Mouse (Mus musculus) erythroid progenitor cell, adult 5-6 weeks (primary cell): ENCODE results near the gene Cfap46. TPM values are rescaled to one million over a fixed set of nuclear protein-coding genes. Genes with fewer than 3 reads are reported as not detected.

Experiments
- ATAC-seq: replicated peaks from 2 replicates; pipeline ENCODE4 v1.8.0; 2016; ENCODE audit warnings: moderate number of reproducible peaks, mild to moderate bottlenecking, moderate TSS enrichment, inconsistent platforms; ENCODE audit not compliant: poor library complexity, low FRiP score, severe bottlenecking
- total RNA-seq, 2 experiments: library from RNA; stranded (forward) in 1 of 2; stranded (reverse) in 1 of 2; fragments of 150-400 nt in 1 of 2; fragments of 186-747, 209-891 nt in 1 of 2; gene quantifications; 2 replicates each; pipeline versions ENCODE4 v1.2.3 to v1.2.4; 2015 to 2017; ENCODE audit warnings: low replicate concordance in 2 of 2

Cfap46 gene
- total RNA-seq, 2 experiments from 2014 or later: not detected

GRCm38 (mm10) chr7:139582595-139582994 is 101.0 kb downstream of the Cfap46 start, which contains the start of gene Nkx6-2:
Gene Nkx6-2 (minus strand): TSS chr7:139582797.
- no peak for ATAC-seq

DNA sequence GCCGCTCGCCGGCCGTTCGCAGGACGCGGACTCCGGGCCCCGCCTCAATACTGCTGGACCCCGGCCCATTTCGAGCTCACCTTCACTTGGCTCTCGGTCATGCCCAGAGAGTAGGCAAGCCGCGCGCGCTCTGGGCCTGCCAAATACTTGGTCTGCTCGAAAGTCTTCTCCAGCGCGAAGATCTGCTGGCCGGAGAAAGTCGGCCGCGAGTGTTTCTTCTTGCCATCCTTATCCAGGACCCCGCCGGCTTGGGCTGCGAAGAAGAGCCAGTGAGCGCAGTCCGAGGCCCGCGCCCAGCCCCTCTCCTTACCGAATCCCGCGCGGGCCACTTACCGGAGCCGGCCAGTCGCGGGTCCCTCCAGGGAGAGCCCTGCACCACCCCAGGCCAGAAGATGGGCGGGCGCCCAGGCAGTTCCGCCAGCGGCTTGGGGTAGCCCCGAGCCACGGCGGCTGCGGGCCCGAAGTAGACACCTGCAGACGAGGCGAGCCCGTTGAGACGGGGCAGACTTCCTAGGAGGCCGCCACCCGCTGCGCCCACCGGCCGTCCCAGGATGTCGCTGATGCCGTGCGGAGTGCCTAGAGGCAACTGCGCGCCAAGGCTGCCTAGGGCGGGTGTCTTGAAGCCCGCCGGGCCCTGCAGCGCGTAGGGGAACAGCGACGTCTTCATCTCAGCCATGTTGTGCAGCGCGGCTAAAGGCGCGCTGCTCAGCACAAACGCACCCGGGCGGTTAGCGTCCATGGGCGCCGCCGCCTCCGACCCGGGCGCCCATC is 101.6 kb downstream of the Cfap46 start:
- ATAC-seq: no peak

DNA sequence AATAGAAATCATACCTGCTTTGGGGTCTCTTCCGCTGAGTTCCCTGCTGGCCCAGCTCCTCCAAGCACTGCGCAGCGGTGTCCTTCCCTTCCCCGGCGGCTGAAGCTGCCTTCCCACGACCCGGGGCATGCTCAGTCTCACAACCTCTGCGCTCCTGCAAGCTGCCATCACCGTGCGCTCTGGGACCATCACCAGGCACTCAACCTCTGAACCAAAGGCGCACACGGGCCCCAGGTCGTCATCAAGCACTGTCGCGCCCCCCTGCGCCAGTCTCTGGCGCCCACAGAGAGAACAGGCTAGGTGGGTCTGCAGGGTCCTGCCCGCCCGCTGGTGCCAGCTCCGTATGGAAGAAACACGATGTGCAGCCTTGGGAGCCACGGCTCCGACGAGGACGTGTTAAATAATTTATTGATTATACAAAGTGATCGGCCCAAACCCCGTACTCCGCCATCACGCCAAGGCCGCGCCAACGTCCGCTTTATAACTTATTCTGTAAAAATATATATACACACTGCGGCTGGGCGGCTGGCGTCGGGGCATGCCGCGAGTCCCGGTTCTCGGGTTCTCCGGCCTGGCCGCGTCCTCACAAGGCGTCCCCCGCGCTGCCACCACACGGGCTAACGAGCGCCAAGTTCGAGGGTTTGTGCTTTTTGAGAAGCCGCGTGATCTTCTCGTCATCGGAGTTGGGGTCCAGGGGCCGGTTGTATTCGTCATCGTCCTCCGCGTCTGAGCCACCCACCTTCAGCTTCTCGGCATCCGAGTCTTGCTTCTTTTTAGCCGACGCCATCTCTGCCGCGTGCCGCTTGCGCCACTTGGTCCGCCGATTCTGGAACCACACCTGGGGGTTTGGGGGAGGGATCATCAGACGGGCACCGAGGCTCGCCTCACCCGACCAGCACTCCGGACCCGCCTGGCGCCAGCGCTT is 102.5 kb downstream of the Cfap46 start:
- no peak for ATAC-seq

- ATAC-seq: no peak
Measured at GRCm38 (mm10) chr7:139579261-139579905, 104.2 kb downstream of the Cfap46 start.

DNA sequence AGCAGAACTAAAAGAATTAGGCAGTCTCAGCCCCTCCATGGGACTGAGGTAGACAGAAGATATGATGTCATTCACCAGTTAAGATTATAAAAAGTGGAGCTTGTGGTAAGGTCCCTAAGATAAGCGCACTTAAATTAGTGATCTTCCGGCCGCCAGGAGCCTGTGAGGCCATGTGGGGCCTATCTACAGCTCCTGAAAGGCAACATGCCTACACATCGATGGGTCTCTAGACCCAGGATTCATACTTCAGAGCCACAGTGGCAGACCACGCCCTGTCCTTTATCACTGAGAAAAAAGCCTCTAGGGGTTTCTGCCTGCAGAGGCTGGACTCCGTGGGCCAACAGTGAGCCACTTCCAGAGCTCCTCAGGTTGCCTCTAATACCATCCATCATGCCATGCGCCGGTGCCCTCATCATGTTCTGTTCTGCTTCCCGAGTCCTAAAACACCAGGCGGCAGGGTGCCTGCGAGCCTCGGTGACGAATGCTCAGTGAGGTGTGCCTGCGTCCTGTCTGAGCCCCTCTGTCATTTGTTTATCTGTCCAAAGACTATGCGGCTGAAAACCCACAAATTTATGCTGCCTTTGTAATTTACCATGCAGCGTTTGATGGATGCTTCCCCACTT is 107.4 kb downstream of the Cfap46 start:
- ATAC-seq: no peak

- no peak for ATAC-seq
Measured at GRCm38 (mm10) chr7:139572665-139573064, 111.0 kb downstream of the Cfap46 start.

GRCm38 (mm10) chr7:139570788-139571187 is 112.8 kb downstream of the Cfap46 start:
- no peak for ATAC-seq

DNA sequence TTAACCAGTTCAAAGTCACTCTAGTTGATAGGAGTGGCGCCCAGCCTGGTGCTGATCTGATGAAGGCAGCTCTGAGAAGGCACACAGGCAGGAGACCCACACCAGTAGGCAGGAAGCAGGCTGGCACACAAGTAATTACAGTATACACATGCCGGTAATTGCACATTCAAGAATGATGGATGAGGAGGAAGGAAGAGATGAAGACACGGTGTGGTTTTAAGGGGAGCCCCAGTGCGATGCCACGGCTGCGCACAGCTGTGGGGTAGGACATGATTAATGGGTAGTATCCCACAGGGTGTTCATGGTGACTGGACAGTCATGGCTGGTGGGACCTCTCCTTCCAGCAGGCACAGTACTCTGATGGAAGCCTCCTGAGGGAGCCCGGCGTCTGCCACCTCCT is 117.1 kb downstream of the Cfap46 start:
- ATAC-seq: no peak

DNA sequence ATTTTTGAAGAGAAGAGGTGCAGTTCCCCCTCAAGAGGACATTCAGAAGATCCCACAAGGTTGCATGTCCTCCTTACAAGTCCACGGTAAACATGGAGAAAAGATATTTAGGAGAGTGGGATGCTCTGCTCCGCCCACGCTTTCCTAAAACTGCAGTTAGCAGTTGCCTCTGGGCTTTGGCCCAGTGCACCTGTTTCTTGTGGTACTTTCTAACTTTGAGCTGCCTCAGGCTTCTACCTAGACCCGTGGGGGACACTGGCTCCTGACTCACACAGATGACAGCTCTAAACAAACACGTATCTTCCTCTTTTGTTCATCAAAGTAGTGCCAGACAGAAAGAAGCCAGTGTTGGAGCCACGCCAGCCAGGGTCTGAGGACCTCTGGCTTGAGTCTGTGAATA is 117.6 kb downstream of the Cfap46 start:
- ATAC-seq: no peak

DNA sequence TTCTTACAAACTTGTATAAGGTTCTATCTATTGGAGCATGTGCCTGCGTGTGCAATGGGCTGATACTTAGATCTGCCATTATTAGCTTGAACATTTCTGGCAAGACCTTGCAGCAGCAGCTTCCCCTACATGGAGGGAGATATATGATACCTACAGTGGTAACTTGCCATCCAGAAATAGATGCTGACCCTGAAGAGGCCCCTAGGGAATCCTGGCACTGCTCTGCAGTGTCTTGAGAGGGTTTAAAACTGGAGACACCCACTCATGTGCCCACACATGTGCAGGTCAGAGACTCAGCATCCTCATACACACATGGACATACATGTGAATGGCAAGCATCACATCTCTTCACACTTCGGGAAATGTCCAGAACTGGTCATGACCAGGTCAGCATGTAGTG is 119.5 kb downstream of the Cfap46 start:
- ATAC-seq: no peak

DNA sequence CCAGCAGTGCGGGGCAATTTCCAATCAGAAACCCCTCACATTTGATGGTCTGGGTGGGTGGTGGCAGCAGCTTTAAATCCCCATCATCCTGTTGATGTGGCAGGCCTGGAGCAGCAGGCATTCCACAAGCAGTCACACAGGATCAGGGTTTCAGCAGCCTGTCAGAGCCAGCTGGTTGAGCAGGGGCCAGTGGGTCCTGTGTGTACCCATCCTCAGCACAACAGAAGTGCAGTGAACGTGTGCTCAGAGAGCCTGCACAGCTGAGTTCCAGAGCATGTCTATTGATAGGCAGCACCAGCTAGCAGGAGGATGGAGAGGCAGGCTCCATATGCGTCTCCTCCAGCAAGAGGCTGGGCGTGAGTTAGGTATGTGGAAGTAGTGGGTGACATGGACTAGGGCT is 120.2 kb downstream of the Cfap46 start:
- ATAC-seq: no peak

- ATAC-seq: no peak
Measured at GRCm38 (mm10) chr7:139559659-139560058, 124.0 kb downstream of the Cfap46 start.

DNA sequence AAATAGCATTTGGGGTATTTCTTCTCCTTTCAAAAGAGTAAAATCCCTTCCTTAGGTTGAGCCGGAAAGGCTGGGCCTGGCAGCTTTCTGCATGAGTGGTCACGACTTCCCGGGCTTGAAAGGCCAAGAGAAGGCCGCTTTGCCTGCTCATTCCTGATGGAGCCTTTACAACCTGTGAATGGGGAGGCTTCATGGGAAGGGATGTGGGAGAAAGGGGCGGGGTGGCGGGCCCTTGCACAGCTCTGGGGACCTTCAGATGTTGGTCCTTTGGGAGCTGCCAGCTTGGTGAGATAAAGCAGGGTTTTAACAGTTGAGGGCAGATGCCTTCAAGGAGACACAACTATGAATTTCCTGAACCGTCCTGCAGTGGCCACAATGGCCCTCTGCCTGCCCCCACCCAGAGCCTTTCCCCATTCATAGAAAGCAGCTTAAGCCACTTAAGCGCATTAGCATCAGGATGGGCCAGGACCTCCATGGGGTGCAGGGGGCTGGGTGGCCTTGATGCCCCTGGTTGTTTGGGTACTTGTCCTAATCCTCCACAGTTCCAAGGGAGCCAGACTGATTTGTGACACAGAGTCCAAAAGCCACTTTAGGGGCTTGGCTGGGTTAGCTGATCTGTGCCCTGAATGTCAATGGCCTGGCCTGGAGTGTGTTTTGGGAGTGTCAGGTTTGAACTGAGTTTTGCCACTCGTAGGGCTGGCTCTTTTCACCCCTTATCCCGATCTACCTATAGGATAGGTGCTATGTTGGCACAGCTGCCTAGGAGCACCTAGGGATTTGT is 126.7 kb downstream of the Cfap46 start:
- ATAC-seq: no peak

DNA sequence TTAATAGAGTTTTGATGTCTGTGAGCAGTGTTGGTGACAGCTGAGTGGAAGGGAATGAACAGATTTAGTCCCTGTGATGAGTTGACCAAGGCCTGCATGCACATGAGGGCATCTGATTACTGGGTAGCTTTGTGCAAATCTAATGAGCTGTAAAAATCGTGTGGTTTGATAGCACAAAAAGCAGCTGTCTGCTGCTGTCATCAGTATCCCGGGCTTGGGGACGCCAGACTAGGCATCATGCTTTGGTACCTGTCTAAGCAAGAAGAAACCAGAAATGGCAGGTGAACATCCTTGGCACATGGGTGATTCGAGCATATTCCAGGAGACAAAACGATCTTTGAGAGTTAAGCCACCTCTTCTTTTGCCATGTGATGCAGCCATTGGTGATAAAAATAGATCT is 127.3 kb downstream of the Cfap46 start:
- no peak for ATAC-seq

DNA sequence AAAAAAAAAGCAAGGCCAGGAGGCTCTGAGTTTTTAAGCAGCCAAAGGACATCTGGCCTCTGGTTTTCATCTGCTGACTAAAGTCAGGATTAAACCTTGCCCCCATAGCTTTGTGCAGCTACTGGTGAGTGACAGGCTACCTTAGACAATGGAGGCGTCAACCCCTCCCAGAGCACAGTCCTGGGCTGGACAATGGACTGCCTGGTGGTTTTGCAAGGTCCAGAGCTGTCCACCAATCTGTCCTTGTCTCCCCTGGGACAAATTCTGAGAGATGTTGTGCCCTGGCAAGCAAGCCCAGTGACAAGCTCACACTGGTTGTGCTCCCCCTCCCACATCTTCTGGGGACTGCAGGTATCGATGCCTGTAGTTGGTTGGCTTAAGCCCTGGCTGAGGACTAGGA is 132.1 kb downstream of the Cfap46 start:
- ATAC-seq: no peak
